Mouse (Mus musculus) lung, postnatal 0 days (tissue): ENCODE data around the gene Dmac2. TPM values are rescaled to one million over a fixed set of nuclear protein-coding genes. Genes with fewer than 3 reads are reported as not detected.

Source experiments
- ATAC-seq: fragments of 200-750 bp; cut with Nextera tagmentation; 2 replicates; pipeline ENCODE4 v1.8.0; 2017; ENCODE audit warnings: moderate library complexity
- DNase-seq: peaks from one replicate; pipeline ENCODE4 v3.0.0-alpha.2; 2016; ENCODE audit warnings: low spot score
- H3K27ac ChIP-seq: fragments of 300-500 bp; sonication (generic); 2 replicates; pipeline ENCODE4 v1.5.1; 2014; ENCODE audit warnings: antibody characterized with exemption, mild to moderate bottlenecking, low read length, mixed read lengths
- H3K27me3 ChIP-seq: fragments of 300-500 bp; sonication (generic); replicated peaks from 2 replicates; pipeline ENCODE4 v1.6.1; 2014; ENCODE audit warnings: low read length, mixed read lengths; ENCODE audit not compliant: insufficient read depth
- H3K36me3 ChIP-seq: fragments of 300-500 bp; sonication (generic); 2 replicates; pipeline ENCODE4 v1.6.1; 2014; ENCODE audit warnings: low read length, mixed read lengths; ENCODE audit not compliant: insufficient read depth
- H3K4me1 ChIP-seq: fragments of 300-500 bp; sonication (generic); 2 replicates; pipeline ENCODE4 v1.6.1; 2014; ENCODE audit warnings: antibody characterized with exemption, low read depth, low read length, mixed read lengths; ENCODE audit not compliant: insufficient read depth
- H3K4me2 ChIP-seq: fragments of 300-500 bp; sonication (generic); replicated peaks from 2 replicates; pipeline ENCODE4 v1.6.1; 2014; ENCODE audit warnings: low read depth, mild to moderate bottlenecking, low read length, moderate library complexity, mixed read lengths
- H3K4me3 ChIP-seq: fragments of 300-500 bp; sonication (generic); 2 replicates; pipeline ENCODE4 v1.5.1; 2014; ENCODE audit warnings: low read depth, low read length
- H3K9ac ChIP-seq: fragments of 300-500 bp; sonication (generic); replicated peaks from 2 replicates; pipeline ENCODE4 v1.6.1; 2014; ENCODE audit warnings: low read depth, mild to moderate bottlenecking
- H3K9me3 ChIP-seq: fragments of 300-500 bp; sonication (generic); 2 replicates; pipeline ENCODE4 v1.6.1; 2016; ENCODE audit warnings: low read length, mixed read lengths
- CTCF ChIP-seq: IDR thresholded peaks from 2 replicates; pipeline ENCODE4 v1.5.1; 2016; ENCODE audit warnings: antibody characterized with exemption, mild to moderate bottlenecking
- EP300 ChIP-seq: IDR thresholded peaks from 2 replicates; pipeline ENCODE4 v1.6.1; 2016; ENCODE audit warnings: antibody characterized with exemption, mild to moderate bottlenecking, control low read depth
- WGBS: fragments of 180-500 bp; shearing (Covaris S2); extraction: QIAGEN DNeasy Blood & Tissue Kit; methylation state at CpG from one replicate; pipeline ENCODE4 v1.1.7; 2014; 5-methylcytosine and 5-hydroxymethylcytosine counted together
- polyA plus RNA-seq: library from polyadenylated mRNA; unstranded; fragments of >200 nt; fragmentation: Nextera tagmentation; extraction: Ambion mirVana; gene quantifications from 2 replicates; pipeline ENCODE4 v1.2.1, GENCODE M21; 2015

Dmac2 gene
- polyA plus RNA-seq, 1 experiment from 2014 or later = 22.5 TPM

DNA sequence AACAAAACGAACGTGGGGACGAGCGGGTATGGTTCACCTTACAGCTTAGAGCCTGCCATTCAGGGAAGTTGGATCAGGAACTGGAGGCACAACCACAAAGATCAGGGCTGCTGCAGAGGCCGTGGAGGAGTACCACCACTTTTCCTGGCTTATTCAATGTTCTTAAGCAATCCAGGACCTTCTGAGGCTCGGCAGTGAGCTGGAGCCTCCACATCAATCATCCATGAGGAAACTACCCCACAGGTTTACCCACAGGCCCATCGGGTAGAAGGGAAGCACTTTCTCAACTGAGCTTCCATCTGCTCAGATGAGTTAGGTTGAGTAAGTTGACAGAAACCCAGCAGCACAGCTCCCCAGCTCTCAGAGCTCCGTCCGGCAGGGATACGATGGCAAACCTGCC is 39.8 kb upstream of the Dmac2 start:
- Histone ChIP-seq H3K4me2 (no peak overlapping the region), H3K27ac (no peak overlapping the region), H3K9me3 (no peaks in the 10 kb centered on the region), H3K4me1 (no peaks in the 10 kb centered on the region), H3K4me3 (no peak overlapping the region), H3K36me3 (no peaks in the 10 kb centered on the region), H3K27me3 (no peaks in the 10 kb centered on the region), H3K9ac (no peak overlapping the region)
- DNase-seq (no peak), ATAC-seq (no peak)
- 79% methylated on average over 10 of the region's 10 CpGs for WGBS
- no peak for TF ChIP-seq CTCF
- TF ChIP-seq EP300 = no peak

DNA sequence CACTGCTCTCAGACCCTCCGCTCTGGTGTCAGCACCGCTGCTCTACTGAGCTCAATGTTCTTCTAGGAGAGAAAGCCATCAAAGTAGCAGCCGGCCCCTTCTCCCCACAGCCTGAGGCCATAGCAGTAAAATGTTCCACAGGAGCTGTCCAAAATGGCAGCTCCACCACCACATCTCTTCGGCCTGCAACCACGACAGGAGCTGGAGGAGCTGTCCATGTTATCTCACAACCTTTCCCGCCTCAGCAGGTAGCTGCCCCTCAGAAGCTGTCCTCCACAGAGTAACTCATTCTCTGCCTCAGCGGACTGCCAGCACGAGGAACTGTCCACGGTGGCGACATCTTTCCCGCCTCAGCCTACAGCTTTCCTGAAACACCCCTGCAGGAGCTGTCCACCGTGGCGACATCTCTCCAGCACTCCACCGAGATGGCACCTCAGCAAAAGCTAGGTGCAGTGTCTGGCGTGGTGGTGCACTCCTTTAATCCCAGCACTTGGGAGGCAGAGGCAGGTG is 36.9 kb upstream of the Dmac2 start:
- no peak for DNase-seq
- H3K4me2 ChIP-seq = no peak overlapping the region
- no peak for TF ChIP-seq EP300
- TF ChIP-seq CTCF = no peak
- ATAC-seq = no peak
- no peak overlapping the region for H3K4me3 ChIP-seq
- no peaks in the 10 kb centered on the region for H3K27me3 ChIP-seq
- no peaks in the 10 kb centered on the region for H3K36me3 ChIP-seq
- no peak overlapping the region for H3K9ac ChIP-seq
- H3K4me1 ChIP-seq = no peaks in the 10 kb centered on the region
- 85% methylated on average over 15 of the region's 15 CpGs for WGBS
- no peak overlapping the region for H3K27ac ChIP-seq
- H3K9me3 ChIP-seq = no peaks in the 10 kb centered on the region

DNA sequence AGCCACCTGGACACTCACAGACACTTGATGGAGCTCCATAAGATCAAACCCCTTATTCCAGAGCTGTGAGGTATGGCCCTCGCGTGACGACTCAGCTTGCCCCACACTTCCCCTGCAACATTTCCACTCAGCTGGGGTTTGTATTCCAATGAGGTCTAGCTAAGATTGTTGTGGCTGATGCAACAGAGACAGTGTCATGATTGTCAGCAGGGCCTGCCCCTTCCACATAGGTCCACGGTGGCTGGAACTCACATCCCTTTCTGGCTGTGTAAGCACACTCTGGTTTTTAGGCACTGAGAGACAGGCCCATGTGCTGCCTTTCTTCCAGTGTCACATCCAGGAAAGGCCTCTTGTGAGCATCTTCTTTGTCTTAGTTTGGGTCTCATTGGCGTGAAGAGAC is 34.6 kb upstream of the Dmac2 start:
- 43% methylated on average over 5 of the region's 5 CpGs for WGBS
- no peak for ATAC-seq

DNA sequence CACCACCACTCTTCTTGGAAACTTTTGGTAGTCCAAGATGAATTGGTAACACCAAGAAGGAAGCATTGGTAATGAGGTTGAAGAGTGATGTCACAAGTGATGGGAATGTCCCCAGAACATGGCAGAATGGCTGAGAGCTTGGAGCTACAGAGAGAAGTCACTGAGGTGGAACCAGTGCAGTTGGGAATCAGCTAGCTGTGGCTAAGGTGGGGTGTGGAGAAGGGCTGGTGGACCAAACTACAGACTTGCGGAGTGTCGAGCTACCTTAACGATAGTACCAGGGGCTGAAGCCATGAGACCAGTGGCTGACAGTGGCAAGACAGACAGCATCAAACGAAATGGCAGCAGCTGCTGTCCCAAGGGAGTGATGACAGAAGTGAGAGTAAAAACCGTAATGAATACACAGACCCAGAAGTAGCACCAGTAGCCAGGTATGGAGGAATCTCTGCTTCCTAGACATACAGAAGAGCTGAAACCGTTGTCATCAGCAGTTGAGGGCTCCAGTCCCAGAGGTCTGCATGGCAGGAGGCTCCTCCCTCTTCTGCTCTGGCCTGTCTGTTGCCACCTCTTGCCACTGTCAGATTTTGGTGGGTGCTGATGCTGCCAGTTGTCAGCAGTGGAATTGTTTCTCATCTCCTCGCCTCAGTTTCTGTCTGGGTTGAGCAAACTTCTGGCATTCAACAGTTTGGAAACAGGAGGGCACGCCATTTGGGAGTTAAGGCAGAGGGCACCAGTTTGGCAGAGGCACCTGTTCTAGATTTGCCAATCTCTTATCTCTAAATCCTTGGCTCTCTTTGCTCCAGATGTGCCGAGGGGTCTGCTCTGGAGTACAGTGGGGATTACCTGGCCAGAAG is 33.6 kb upstream of the Dmac2 start:
- Histone ChIP-seq H3K4me1 (no peaks in the 10 kb centered on the region), H3K4me3 (no peak overlapping the region), H3K36me3 (no peaks in the 10 kb centered on the region), H3K4me2 (no peak overlapping the region), H3K9ac (no peak overlapping the region), H3K9me3 (no peaks in the 10 kb centered on the region), H3K27ac (no peak overlapping the region), H3K27me3 (no peaks in the 10 kb centered on the region)
- TF ChIP-seq EP300 (no peak), CTCF (no peak)
- DNase-seq = no peak
- no peak for ATAC-seq
- WGBS = 79% methylated on average over 9 of the region's 9 CpGs

More for the DNA sequence above, 34.6 kb upstream of the Dmac2 start:
- no peak overlapping the region for H3K9ac ChIP-seq
- TF ChIP-seq CTCF (no peak), EP300 (no peak)
- no peak for DNase-seq
- no peak overlapping the region for H3K4me2 ChIP-seq
- no peak overlapping the region for H3K27ac ChIP-seq
- H3K4me3 ChIP-seq = no peak overlapping the region
- no peaks in the 10 kb centered on the region for H3K4me1 ChIP-seq
- no peaks in the 10 kb centered on the region for H3K9me3 ChIP-seq
- H3K36me3 ChIP-seq = no peaks in the 10 kb centered on the region
- no peaks in the 10 kb centered on the region for H3K27me3 ChIP-seq

DNA sequence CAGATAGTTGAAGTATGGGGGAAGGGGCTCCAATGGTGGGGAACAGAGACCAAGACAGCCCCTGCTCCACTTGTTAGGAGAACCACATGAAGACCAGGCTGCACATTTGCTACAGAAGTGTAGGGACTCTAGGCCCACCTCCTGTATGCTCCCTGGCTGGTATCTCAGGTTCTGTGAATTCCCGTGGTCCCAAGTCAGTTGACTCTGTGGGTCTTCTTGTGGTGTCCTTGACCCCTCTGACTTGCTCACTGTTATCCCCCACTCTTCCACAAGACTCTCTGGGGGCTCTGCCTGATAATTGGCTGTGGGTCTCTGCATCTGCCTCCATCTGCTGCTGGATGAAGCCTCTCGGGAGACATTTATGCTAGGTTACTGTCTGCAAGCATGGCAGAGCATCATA is 28.0 kb upstream of the Dmac2 start:
- WGBS = 83% methylated on average over 2 of the region's 2 CpGs
- no peak for ATAC-seq

DNA sequence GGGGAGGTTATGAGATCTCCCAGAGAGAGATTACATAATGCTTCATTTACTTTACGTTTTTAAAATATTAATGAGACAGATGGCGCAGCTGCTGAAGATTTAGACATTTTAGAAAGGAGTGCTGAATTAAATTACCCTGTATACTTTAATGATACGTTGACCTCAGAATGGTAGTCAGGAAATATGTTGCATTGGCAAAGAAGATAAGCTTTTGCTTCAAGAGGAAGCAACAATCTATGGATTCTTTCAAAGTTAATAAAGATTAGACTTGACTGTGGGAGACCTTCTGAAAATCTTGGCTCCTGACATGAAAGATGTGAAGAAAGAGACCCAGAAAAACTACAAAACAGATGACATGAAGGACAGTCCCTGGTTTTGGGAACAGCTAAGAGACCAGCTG is 25.4 kb upstream of the Dmac2 start:
- Histone ChIP-seq H3K4me2 (no peak overlapping the region), H3K4me3 (no peak overlapping the region), H3K9me3 (no peaks in the 10 kb centered on the region), H3K9ac (no peak overlapping the region), H3K36me3 (no peaks in the 10 kb centered on the region), H3K4me1 (no peaks in the 10 kb centered on the region), H3K27ac (no peak overlapping the region), H3K27me3 (no peaks in the 10 kb centered on the region)
- TF ChIP-seq CTCF (no peak), EP300 (no peak)
- no peak for ATAC-seq
- WGBS = 65% methylated on average over 3 of the region's 3 CpGs
- no peak for DNase-seq

More for the DNA sequence above, 28.0 kb upstream of the Dmac2 start:
- Histone ChIP-seq H3K4me1 (no peaks in the 10 kb centered on the region), H3K9ac (no peak overlapping the region), H3K4me2 (no peak overlapping the region), H3K36me3 (no peaks in the 10 kb centered on the region), H3K27ac (no peak overlapping the region), H3K27me3 (no peaks in the 10 kb centered on the region), H3K9me3 (no peaks in the 10 kb centered on the region), H3K4me3 (no peak overlapping the region)
- DNase-seq = no peak
- no peak for TF ChIP-seq CTCF
- TF ChIP-seq EP300 = no peak
